Mouse (Mus musculus): ENCODE measurements at regions not wholly inside any gene's neighbourhood (a gene's known extent, or its start where the extent isn't known, plus 50 kb on each side); places are given as distances from the start of the nearest gene placed in this dataset.
"Not testable (repeated sequence)": the region's sequence is repeated elsewhere in the genome, so short reads cannot be mapped to it uniquely, and the experiment has no call there.

- TF ChIP-seq CTCF (IDR thresholded peaks at IDR 0.05) = peak; percentile 39
- H3K27me3 ChIP-seq; CTCF ChIA-PET; ATAC-seq; DNase-seq (ENCODE audit: low read depth, low spot score); POLR2A ChIA-PET: not testable (repeated sequence)
- in situ Hi-C loops (cut with MboI; ENCODE audit: low pct_unique_long_range_greater_than_20kb) = loop anchor here (25.0 kb wide), 1 partner anchor 501 kb away; no protein-coding TSS in a partner anchor
Measured at GRCm38 (mm10) chr13:61710823-61711222, 140.9 kb upstream of the Cts3 start.

- no peak for DNase-seq (ENCODE audit: low read depth, low spot score)
- H3K27me3 ChIP-seq = no peaks in the 10 kb centered on the region
- in situ Hi-C loops (cut with MboI; ENCODE audit: low pct_unique_long_range_greater_than_20kb) = no loop called here
- no peak for TF ChIP-seq CTCF (IDR thresholded peaks at IDR 0.05)
- POLR2A ChIA-PET = no interaction called here
- CTCF ChIA-PET = no interaction called here
- ATAC-seq = no peak
Measured at GRCm38 (mm10) chr13:61665729-61666128, 95.8 kb upstream of the Cts3 start.

Measured in Patski (cell line).